Mouse (Mus musculus): Measurements from ENCODE around the gene Krtap1-4. TPM values are rescaled to one million over a fixed set of nuclear protein-coding genes. Genes with fewer than 3 reads are reported as not detected.

Krtap1-4 gene
- total RNA-seq (2023), result not detected

DNA sequence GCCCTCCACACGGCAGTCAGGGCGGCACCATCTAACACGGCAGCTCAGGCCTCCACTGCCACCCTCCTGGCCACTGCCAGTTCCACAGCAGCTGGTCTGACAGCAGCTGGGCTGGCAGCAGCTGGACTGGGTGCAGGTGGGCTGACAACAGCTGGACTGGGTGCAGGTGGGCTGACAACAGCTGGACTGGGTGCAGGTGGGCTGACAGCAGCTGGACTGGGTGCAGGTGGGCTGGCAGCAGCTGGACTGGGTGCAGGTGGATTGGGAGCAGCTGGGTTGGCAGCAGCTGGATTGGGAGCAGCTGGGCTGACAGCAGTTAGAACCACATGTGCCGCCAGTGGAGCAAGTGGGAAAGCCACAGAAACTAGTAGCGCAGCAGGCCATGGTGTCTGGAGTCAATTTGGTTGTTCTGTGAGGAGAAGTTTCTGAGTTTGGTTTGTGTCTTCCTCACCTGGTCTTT is at the start of gene Krtap1-4:
TSS of gene Krtap1-4 (minus strand) at position 410 of the 460 bp plus-strand sequence.

GRCm38 (mm10) chr11:99628138-99628537 is 44.7 kb upstream of the Krtap1-4 start, which contains the start of gene Krtap4-1:
TSS of gene Krtap4-1 (minus strand) at chr11:99628238.

GRCm38 (mm10) chr11:99620335-99620734 is 36.9 kb upstream of the Krtap1-4 start, which contains the start of gene Gm11562:
TSS of gene Gm11562 (minus strand) at chr11:99620435.

GRCm38 (mm10) chr11:99614796-99615363 is 31.4 kb upstream of the Krtap1-4 start, which contains the start of gene Krtap2-4:
TSS of gene Krtap2-4 (minus strand) at chr11:99614846.

GRCm38 (mm10) chr11:99610089-99610488 is 26.6 kb upstream of the Krtap1-4 start, which contains the start of gene Gm11937:
TSS of gene Gm11937 (minus strand) at chr11:99610189.

DNA sequence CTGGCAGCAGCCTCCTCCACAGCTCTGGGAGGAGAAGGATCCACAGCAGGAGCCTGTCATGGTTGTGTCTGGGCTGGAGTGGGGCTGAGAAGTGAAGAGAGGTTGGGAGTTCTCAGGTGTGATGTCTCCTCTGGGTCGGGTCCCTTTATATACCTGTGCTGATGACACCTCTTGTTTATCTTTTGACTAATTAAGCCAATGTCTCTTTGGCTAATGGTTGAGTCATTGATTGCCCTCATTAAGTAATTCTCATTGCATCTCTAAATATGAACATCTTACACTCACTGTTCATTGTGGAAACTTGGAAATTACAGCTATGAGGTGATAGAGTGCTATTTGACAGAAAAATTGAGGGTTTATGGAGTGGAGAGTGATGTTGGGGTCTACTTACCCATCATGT is 19.8 kb upstream of the Krtap1-4 start, which contains the start of gene Gm11938:
TSS of gene Gm11938 (minus strand) at position 101 of the 400 bp plus-strand sequence.

GRCm38 (mm10) chr11:99597742-99598141 is 14.3 kb upstream of the Krtap1-4 start, which contains the start of gene Krtap9-3:
TSS of gene Krtap9-3 (minus strand) at chr11:99598105.

GRCm38 (mm10) chr11:99590981-99591380 is 7.5 kb upstream of the Krtap1-4 start, which contains the start of gene Krtap1-3:
TSS of gene Krtap1-3 (minus strand) at chr11:99591339.

GRCm38 (mm10) chr11:99580636-99581035 is 2.8 kb downstream of the Krtap1-4 start, which contains the start of gene Krtap1-5:
TSS of gene Krtap1-5 (minus strand) at chr11:99581016.

GRCm38 (mm10) chr11:99566530-99566929 is 16.9 kb downstream of the Krtap1-4 start, which contains the start of gene Krtap3-1:
TSS of gene Krtap3-1 (minus strand) at chr11:99566630.

DNA sequence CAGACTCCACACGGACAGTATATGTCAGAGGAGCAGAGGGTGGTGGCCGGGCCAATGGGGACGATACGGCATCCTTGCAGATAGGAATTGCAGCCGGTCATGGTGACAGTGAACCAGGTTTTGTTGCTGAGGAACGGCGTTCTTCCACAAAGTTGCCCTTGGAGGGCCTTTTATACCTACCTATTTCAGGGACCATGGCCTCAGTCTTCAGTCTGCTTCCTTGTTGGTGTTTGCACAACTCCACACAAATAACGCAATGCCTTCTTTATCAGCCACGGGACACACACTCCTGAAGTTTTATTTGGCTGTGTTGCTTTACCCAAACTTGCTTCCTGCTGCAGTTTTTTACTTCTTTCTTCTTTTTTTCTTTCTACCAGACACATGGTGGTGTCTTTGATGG is 24.1 kb downstream of the Krtap1-4 start, which contains the start of gene Gm11939:
TSS of gene Gm11939 (minus strand) at position 101 of the 400 bp plus-strand sequence.

GRCm38 (mm10) chr11:99556753-99557152 is 26.7 kb downstream of the Krtap1-4 start, which contains the start of gene Krtap3-2:
TSS of gene Krtap3-2 (minus strand) at chr11:99556853.

DNA sequence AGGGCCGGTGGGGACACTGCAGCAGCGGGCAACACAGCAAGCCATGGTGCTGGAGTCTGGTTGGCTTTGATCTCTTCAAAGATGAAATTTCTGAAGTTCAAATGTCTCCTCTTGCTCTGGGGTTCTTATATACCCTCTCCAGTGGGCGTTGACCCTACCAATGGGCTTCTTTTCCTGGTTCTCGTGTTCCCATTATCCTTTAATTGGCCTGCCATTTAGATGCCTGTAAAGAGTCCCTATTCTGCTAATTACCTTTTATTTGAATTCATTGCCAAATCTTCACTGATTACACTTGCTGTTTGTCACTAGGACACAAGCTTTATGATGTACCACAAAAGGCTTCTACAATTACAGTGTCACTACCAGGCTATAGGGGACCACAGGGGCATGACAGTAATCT is 32.7 kb downstream of the Krtap1-4 start, which contains the start of gene Krtap3-3:
TSS of gene Krtap3-3 (minus strand) at position 101 of the 400 bp plus-strand sequence.

Other genes with a start within 250 kb of the Krtap1-4 start
- not detected for gene Krt26, start 245.7 kb downstream of the Krtap1-4 start, total RNA-seq (2023)
- not detected for gene Krt27, start 232.6 kb downstream of the Krtap1-4 start, total RNA-seq (2023)
- not detected for gene Krt28, start 208.8 kb downstream of the Krtap1-4 start, total RNA-seq (2023)
- gene Krt10, start 194.3 kb downstream of the Krtap1-4 start, total RNA-seq (2023), result 1 to 10 TPM; 4.7 to 5.7 TPM
- not detected for gene Krt12, start 161.4 kb downstream of the Krtap1-4 start, total RNA-seq (2023)
- not detected for gene Krt20, start 145.5 kb downstream of the Krtap1-4 start, total RNA-seq (2023)
- not detected for gene Krt23, start 90.5 kb downstream of the Krtap1-4 start, total RNA-seq (2023)
- not detected for gene Krt39, start 62.3 kb downstream of the Krtap1-4 start, total RNA-seq (2023)
- not detected for gene Krt40, start 40.5 kb downstream of the Krtap1-4 start, total RNA-seq (2023)
- gene Krtap3-3, start 32.8 kb downstream of the Krtap1-4 start, total RNA-seq (2023), result not detected
- not detected for gene Krtap3-2, start 26.8 kb downstream of the Krtap1-4 start, total RNA-seq (2023)
- gene Gm11939, start 24.2 kb downstream of the Krtap1-4 start, total RNA-seq (2023), result not detected
- not detected for gene Krtap3-1, start 17.0 kb downstream of the Krtap1-4 start, total RNA-seq (2023)
- not detected for gene Krtap1-5, start 2.6 kb downstream of the Krtap1-4 start, total RNA-seq (2023)
- gene Krtap1-3, start 7.7 kb upstream of the Krtap1-4 start, total RNA-seq (2023), result not detected
- not detected for gene Krtap9-3, start 14.5 kb upstream of the Krtap1-4 start, total RNA-seq (2023)
- gene Gm11938, start 19.7 kb upstream of the Krtap1-4 start, total RNA-seq (2023), result not detected
- not detected for gene Gm11937, start 26.5 kb upstream of the Krtap1-4 start, total RNA-seq (2023)
- not detected for gene Krtap2-4, start 31.2 kb upstream of the Krtap1-4 start, total RNA-seq (2023)
- not detected for gene Gm11562, start 36.8 kb upstream of the Krtap1-4 start, total RNA-seq (2023)
- gene Krtap4-1, start 44.6 kb upstream of the Krtap1-4 start, total RNA-seq (2023), result not detected
- gene Krtap4-2, start 51.4 kb upstream of the Krtap1-4 start, total RNA-seq (2023), result not detected
- gene Krtap4-7, start 60.4 kb upstream of the Krtap1-4 start, total RNA-seq (2023), result not detected
- gene Gm11555, start 66.6 kb upstream of the Krtap1-4 start, total RNA-seq (2023), result not detected
- not detected for gene Gm11563, start 75.3 kb upstream of the Krtap1-4 start, total RNA-seq (2023)
- gene Krtap4-6, start 82.3 kb upstream of the Krtap1-4 start, total RNA-seq (2023), result not detected
- gene Gm14190, start 107.1 kb upstream of the Krtap1-4 start, total RNA-seq (2023), result not detected
- gene Gm14180, start 150.6 kb upstream of the Krtap1-4 start, total RNA-seq (2023), result not detected
- gene Gm11595, start 189.3 kb upstream of the Krtap1-4 start, total RNA-seq (2023), result not detected
- gene Krtap4-8, start 197.1 kb upstream of the Krtap1-4 start, total RNA-seq (2023), result not detected
- gene Krtap4-9, start 201.5 kb upstream of the Krtap1-4 start, total RNA-seq (2023), result not detected
- not detected for gene Gm11596, start 209.8 kb upstream of the Krtap1-4 start, total RNA-seq (2023)
- not detected for gene Gm11569, start 215.3 kb upstream of the Krtap1-4 start, total RNA-seq (2023)
- not detected for gene Gm11554, start 220.8 kb upstream of the Krtap1-4 start, total RNA-seq (2023)
- gene Krtap4-13, start 226.2 kb upstream of the Krtap1-4 start, total RNA-seq (2023), result not detected
- gene Gm11564, start 232.0 kb upstream of the Krtap1-4 start, total RNA-seq (2023), result not detected